Mouse (Mus musculus): Measurements from ENCODE around the gene Phlpp2. TPM values are rescaled to one million over a fixed set of nuclear protein-coding genes. Genes with fewer than 3 reads are reported as not detected.

Gene Phlpp2
- 15.0 to 21.4 TPM (median 19.2 TPM) in 4 replicates for total RNA-seq (2023; ENCODE audit: inconsistent age)

DNA sequence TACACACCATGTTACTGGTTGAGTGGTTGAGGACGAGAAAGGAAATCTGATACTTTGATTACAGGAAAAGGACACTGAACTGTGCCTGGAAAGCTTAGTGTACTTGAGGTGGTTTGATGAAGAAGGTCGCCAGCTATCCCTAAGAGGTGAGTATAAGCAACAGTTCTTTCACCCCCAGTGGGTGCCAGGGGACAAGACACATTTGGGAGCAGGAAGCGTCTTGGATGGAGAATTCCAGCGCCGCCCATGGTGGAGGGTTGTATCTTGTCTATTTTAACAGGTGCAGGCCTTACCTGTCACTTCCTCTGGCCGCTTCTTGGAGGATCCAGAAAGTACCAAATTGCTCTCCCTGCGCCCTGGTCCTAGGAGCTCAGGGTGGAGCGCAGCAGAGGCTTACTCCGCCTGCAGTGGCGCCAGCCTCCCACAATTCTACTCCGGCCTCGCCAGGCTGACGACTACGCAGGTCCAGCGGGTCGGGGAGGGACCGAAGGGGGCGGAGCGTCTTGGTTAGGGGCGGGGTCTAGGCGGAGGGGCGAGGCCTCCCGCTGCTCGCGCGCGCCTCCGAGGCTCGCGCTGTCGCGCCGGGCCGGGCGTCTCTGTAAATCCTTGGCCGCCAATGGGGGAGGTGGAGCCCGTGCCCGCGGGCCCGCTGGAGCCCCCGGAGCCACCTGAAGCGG lies at the start of gene Phlpp2:
TSS of gene Phlpp2 (plus strand) at position 540 of the 677 bp plus-strand sequence.

DNA sequence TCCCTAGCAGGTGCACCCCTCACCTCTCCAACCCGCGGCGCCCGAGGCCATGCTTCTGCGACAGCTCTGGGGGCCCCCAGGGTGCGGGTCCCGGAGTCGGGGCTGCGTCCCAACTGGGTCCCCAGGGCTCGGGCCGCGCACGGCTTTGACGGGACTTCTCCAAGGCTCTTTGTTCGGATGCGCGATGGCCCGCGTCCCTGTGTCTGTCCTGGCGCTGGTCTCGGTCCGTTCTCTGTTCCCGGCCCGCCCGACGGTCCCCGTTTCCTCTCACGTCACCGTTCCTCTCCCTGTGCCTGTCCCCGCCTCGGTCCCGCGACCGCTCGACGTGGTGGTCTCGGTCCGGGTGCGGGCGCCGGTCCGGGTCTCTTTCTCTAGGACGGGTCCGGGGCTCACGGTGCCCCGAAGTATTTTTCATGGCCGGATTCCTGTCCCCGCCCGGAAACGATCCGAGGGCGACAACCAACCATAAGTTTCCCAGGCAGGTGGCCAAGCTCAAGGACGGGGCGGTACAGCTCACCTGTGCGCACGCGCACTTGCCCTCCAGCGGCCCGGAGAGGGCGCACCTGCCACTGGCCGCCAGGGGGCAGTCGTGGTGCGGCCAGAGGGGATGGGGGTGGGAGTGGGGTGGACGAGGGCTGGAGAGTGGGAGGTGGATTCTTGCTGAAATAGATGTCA lies 93.5 kb downstream of the Phlpp2 start, which contains the start of gene Marveld3:
TSS of gene Marveld3 (minus strand) at position 511 of the 675 bp plus-strand sequence.

DNA sequence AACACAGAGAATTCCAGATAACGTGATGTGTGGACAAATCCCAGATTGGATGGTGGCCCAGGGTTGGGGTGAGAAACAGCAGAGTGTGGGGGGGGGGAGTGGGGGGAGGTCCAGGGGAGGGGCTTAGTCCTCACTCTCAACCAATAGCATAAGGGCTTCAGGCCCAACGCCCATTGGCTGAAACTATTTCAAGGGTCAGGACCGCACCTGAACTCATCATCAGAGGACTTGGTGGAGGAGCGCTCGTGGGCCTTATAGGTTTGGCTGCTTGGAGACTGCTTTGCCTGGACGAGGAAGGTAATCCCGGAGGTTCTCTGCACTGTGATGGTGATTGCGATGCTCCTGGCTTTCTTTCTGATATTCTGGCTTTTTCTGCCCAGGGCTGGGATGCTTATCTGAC lies 121.9 kb downstream of the Phlpp2 start, which contains the start of gene Tat:
TSS of gene Tat (plus strand) at position 214 of the 400 bp plus-strand sequence.

Other genes with a start within 250 kb of the Phlpp2 start
- 112 to 116 TPM (median 114 TPM) in 4 replicates for gene Ist1, start 175.3 kb upstream of the Phlpp2 start, total RNA-seq (2023; ENCODE audit: inconsistent age)
- 22.5 to 28.0 TPM (median 25.2 TPM) in 4 replicates for gene Zfp821, start 163.0 kb upstream of the Phlpp2 start, total RNA-seq (2023; ENCODE audit: inconsistent age)
- gene Atxn1l, start 130.8 kb upstream of the Phlpp2 start, total RNA-seq (2023; ENCODE audit: inconsistent age): 35.9 to 46.6 TPM (median 41.8 TPM) in 4 replicates
- 75.9 to 91.7 TPM (median 85.0 TPM) in 4 replicates for gene Ap1g1, start 90.0 kb upstream of the Phlpp2 start, total RNA-seq (2023; ENCODE audit: inconsistent age)
- gene Marveld3, start 93.7 kb downstream of the Phlpp2 start, total RNA-seq (2023; ENCODE audit: inconsistent age): not detected in 4 replicates
- gene Tat, start 121.9 kb downstream of the Phlpp2 start, total RNA-seq (2023; ENCODE audit: inconsistent age): not detected in 4 replicates
- gene Chst4, start 171.2 kb downstream of the Phlpp2 start, total RNA-seq (2023; ENCODE audit: inconsistent age): not detected in 4 replicates
- gene Zfp612, start 211.2 kb downstream of the Phlpp2 start, total RNA-seq (2023; ENCODE audit: inconsistent age): 5.8 to 6.3 TPM (median 6.1 TPM) in 4 replicates
- not detected in 4 replicates for gene Gm21964, start 232.7 kb downstream of the Phlpp2 start, total RNA-seq (2023; ENCODE audit: inconsistent age)
- gene Gm17720, start 234.2 kb downstream of the Phlpp2 start, total RNA-seq (2023; ENCODE audit: inconsistent age): not detected in 4 replicates